In the genomic region with DNA sequence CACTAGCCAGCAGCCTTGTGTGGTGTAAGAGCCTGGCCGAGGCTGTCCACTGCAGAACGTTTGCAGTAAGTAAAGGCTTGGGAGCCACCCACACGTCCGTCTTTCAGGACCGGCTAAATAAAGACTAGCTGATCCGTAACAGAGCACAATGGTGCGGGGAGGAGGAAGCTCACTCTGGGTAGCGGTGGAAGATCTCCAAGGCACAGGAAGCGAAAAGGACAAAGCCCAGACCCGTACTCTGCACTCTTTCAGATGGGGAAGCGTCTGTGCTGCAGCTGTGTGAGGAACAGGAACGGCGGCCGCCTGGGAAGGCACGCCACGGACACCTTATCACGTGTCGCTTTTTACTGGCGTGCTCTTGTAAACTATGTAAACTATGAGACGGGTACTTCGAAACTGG, we compare ENCODE assay signal across 8 mouse cellular contexts. TPM values are rescaled to one million over a fixed set of nuclear protein-coding genes. Genes with fewer than 3 reads are reported as not detected.
A peak's percentile ranks its signal among the peaks of the same experiment; 100 is the strongest.
DNase-seq lines count a peak whose midpoint lies in the region; ATAC-seq and TF ChIP-seq lines count a peak whose summit lies in the region.

No protein-coding gene starts in this region.

- H3K27ac ChIP-seq in forebrain, embryonic 14.5 days (ENCODE audit: low read depth, low read length), result peak overlapping the region; percentile 1; the same call in 1 of the 2 replicates
- no peak overlapping the region for H3K27ac ChIP-seq in forebrain, embryonic 16.5 days (ENCODE audit: low read length)
- H3K27ac ChIP-seq in embryonic fibroblast, embryonic 13.5 days (ENCODE audit: insufficient read depth, low read length), result peak overlapping the region; percentile 22; the same call in 1 of the 2 replicates
- peak overlapping the region; percentile 19 for H3K27ac ChIP-seq in hindbrain, embryonic 15.5 days (replicated peaks)
- peak overlapping the region; percentile 50 for H3K27ac ChIP-seq in liver, adult 2 months (replicated peaks; ENCODE audit: insufficient read depth, low read depth, low read length)
- 0 out of 2 replicates have a peak overlapping the region, but pooled peaks have one; percentile 17 for H3K27ac ChIP-seq in midbrain, embryonic 15.5 days

- no peaks in the 10 kb centered on the region for H3K4me1 ChIP-seq in forebrain, embryonic 14.5 days (ENCODE audit: control insufficient read depth, insufficient read depth, low read length)
- H3K4me1 ChIP-seq in forebrain, embryonic 16.5 days (replicated peaks; ENCODE audit: control insufficient read depth, insufficient read depth, low read length), result peaks cover 30% of the 10 kb centered on the region
- peaks cover 13% of the 10 kb centered on the region for H3K4me1 ChIP-seq in embryonic fibroblast, embryonic 13.5 days (ENCODE audit: control insufficient read depth, insufficient read depth, low read length)
- H3K4me1 ChIP-seq in hindbrain, embryonic 15.5 days (replicated peaks), result peaks cover 46% of the 10 kb centered on the region
- peaks cover 10% of the 10 kb centered on the region for H3K4me1 ChIP-seq in liver, adult 2 months (ENCODE audit: control insufficient read depth, insufficient read depth, low read length)
- H3K4me1 ChIP-seq in midbrain, embryonic 15.5 days, result peaks cover 37% of the 10 kb centered on the region

- no peak overlapping the region for H3K4me2 ChIP-seq in forebrain, embryonic 14.5 days (ENCODE audit: low read length)
- H3K4me2 ChIP-seq in forebrain, embryonic 16.5 days (ENCODE audit: low read length), result no peak overlapping the region
- H3K4me2 ChIP-seq in hindbrain, embryonic 15.5 days, result no peak overlapping the region
- peak overlapping the region; percentile 3; the same call in 1 of the 2 replicates for H3K4me2 ChIP-seq in midbrain, embryonic 15.5 days

- H3K79me2 ChIP-seq in liver, adult 2 months (ENCODE audit: control insufficient read depth, insufficient read depth, low read length), result no peaks in the 10 kb centered on the region; the same call in 1 of the 2 replicates

- 52% methylated on average over 21 of the region's 21 CpGs for WGBS in forebrain, embryonic 14.5 days
- 58% methylated on average over 21 of the region's 21 CpGs for WGBS in forebrain, embryonic 16.5 days
- WGBS in hindbrain, embryonic 15.5 days, result 36% methylated on average over 21 of the region's 21 CpGs
- WGBS in liver, adult 2 months, result 65% methylated on average over 21 of the region's 21 CpGs
- WGBS in midbrain, embryonic 15.5 days, result 35% methylated on average over 21 of the region's 21 CpGs

- peaks cover 99% of the 10 kb centered on the region for H3K36me3 ChIP-seq in forebrain, embryonic 14.5 days (ENCODE audit: control insufficient read depth, insufficient read depth, low read length)
- peaks cover 43% of the 10 kb centered on the region for H3K36me3 ChIP-seq in forebrain, embryonic 16.5 days (ENCODE audit: control insufficient read depth, insufficient read depth)
- peaks cover 53% of the 10 kb centered on the region for H3K36me3 ChIP-seq in hindbrain, embryonic 15.5 days
- peaks cover 7% of the 10 kb centered on the region; the same call in 1 of the 2 replicates for H3K36me3 ChIP-seq in liver, adult 2 months (ENCODE audit: control insufficient read depth, insufficient read depth, low read length)
- H3K36me3 ChIP-seq in midbrain, embryonic 15.5 days (replicated peaks), result peaks cover 16% of the 10 kb centered on the region; the same call in 1 of the 2 replicates

- no peak overlapping the region for H3K4me3 ChIP-seq in forebrain, embryonic 14.5 days (ENCODE audit: low read depth, low read length)
- no peak overlapping the region for H3K4me3 ChIP-seq in forebrain, embryonic 16.5 days (replicated peaks; ENCODE audit: low read length)
- H3K4me3 ChIP-seq in embryonic fibroblast, embryonic 13.5 days (ENCODE audit: insufficient read depth, low read length), result no peak overlapping the region
- no peak overlapping the region for H3K4me3 ChIP-seq in hindbrain, embryonic 15.5 days
- H3K4me3 ChIP-seq in liver, adult 2 months (ENCODE audit: insufficient read depth, low read depth, low read length), result no peak overlapping the region
- H3K4me3 ChIP-seq in midbrain, embryonic 15.5 days, result no peak overlapping the region

- no peaks in the 10 kb centered on the region for H3K9me3 ChIP-seq in forebrain, embryonic 14.5 days (replicated peaks; ENCODE audit: control insufficient read depth, low read length)
- H3K9me3 ChIP-seq in forebrain, embryonic 16.5 days (ENCODE audit: control insufficient read depth, low read length), result no peaks in the 10 kb centered on the region; the same call in 1 of the 2 replicates
- no peaks in the 10 kb centered on the region for H3K9me3 ChIP-seq in hindbrain, embryonic 15.5 days
- H3K9me3 ChIP-seq in midbrain, embryonic 15.5 days, result no peaks in the 10 kb centered on the region

- no peak for ATAC-seq in forebrain, embryonic 14.5 days
- ATAC-seq in forebrain, embryonic 16.5 days, result no peak
- ATAC-seq in hindbrain, embryonic 15.5 days (ENCODE audit: low FRiP score, low read depth), result no peak
- no peak for ATAC-seq in midbrain, embryonic 15.5 days (replicated peaks)

- H3K27me3 ChIP-seq in forebrain, embryonic 14.5 days (replicated peaks; ENCODE audit: control insufficient read depth, insufficient read depth, low read length), result no peaks in the 10 kb centered on the region
- H3K27me3 ChIP-seq in forebrain, embryonic 16.5 days (replicated peaks; ENCODE audit: control insufficient read depth, insufficient read depth, low read length), result no peaks in the 10 kb centered on the region
- no peaks in the 10 kb centered on the region for H3K27me3 ChIP-seq in hindbrain, embryonic 15.5 days
- no peaks in the 10 kb centered on the region for H3K27me3 ChIP-seq in liver, adult 2 months (ENCODE audit: control insufficient read depth, insufficient read depth, low read length)
- no peaks in the 10 kb centered on the region for H3K27me3 ChIP-seq in midbrain, embryonic 15.5 days (replicated peaks)

- peak; percentile 21 for DNase-seq in forebrain, embryonic 14.5 days (ENCODE audit: low spot score)
- DNase-seq in liver, adult 2 months (ENCODE audit: extremely low read depth, low read depth, low spot score), result no peak
- no peak for DNase-seq in spleen, postnatal 36 days (ENCODE audit: low spot score in 2 of 2)
- no peak for DNase-seq in MN1 (ENCODE audit: low spot score)

- no peak for TF ChIP-seq POLR2A in embryonic fibroblast, embryonic 13.5 days (IDR thresholded peaks at IDR 0.05; ENCODE audit: low read depth, low read length)
- no peak for TF ChIP-seq POLR2A in liver, adult 2 months (IDR thresholded peaks at IDR 0.05; ENCODE audit: extremely low read depth, insufficient read depth, low read length)

- H3K9ac ChIP-seq in forebrain, embryonic 14.5 days (ENCODE audit: low read length), result no peak overlapping the region; the same call in 1 of the 2 replicates
- no peak overlapping the region for H3K9ac ChIP-seq in forebrain, embryonic 16.5 days (replicated peaks; ENCODE audit: low read depth, low read length)
- no peak overlapping the region for H3K9ac ChIP-seq in hindbrain, embryonic 15.5 days
- peak overlapping the region; percentile 23; the same call in 1 of the 2 replicates for H3K9ac ChIP-seq in liver, adult 2 months (ENCODE audit: low read depth, low read length)
- no peak overlapping the region for H3K9ac ChIP-seq in midbrain, embryonic 15.5 days

- TF ChIP-seq CTCF in embryonic fibroblast, embryonic 13.5 days (IDR thresholded peaks at IDR 0.05; ENCODE audit: borderline replicate concordance, insufficient read depth, low read length), result no peak
- TF ChIP-seq CTCF in liver, adult 2 months (IDR thresholded peaks at IDR 0.05; ENCODE audit: low read depth, low read length), result no peak

RNA-seq across cellular contexts. Expression of gene Csnk1e, which starts 22.5 kb away (rescaled TPM):
- polyA plus RNA-seq in forebrain, embryonic 14.5 days (2014; fragmentation: Nextera tagmentation; extraction: Ambion mirVana), result 114 and 158 TPM in 2 replicates
- 234 and 240 TPM in 2 replicates for polyA plus RNA-seq in forebrain, embryonic 16.5 days (2015; fragmentation: Nextera tagmentation; extraction: Ambion mirVana)
- polyA plus RNA-seq in embryonic fibroblast, embryonic 13.5 days (2011; ENCODE audit: insufficient read length, low read depth, missing spikeins), result 62.7 and 78.9 TPM in 2 replicates
- 229 and 234 TPM in 2 replicates for polyA plus RNA-seq in hindbrain, embryonic 15.5 days (2015; fragmentation: Nextera tagmentation; extraction: Ambion mirVana)
- total RNA-seq in liver, adult 2 months (2014; rRNA removed), result 4.3 and 6.8 TPM in 2 replicates
- 4.7 and 6.6 TPM in 2 replicates for polyA plus RNA-seq in liver, adult 2 months (2012; rRNA removed)
- 284 and 297 TPM in 2 replicates for polyA plus RNA-seq in midbrain, embryonic 15.5 days (2015; fragmentation: Nextera tagmentation; extraction: Ambion mirVana)

RNA-seq across cellular contexts. Expression of gene Tmem184b, which starts 29.5 kb away (rescaled TPM):
- 20.3 and 30.6 TPM in 2 replicates for polyA plus RNA-seq in forebrain, embryonic 14.5 days (2014; fragmentation: Nextera tagmentation; extraction: Ambion mirVana)
- polyA plus RNA-seq in forebrain, embryonic 16.5 days (2015; fragmentation: Nextera tagmentation; extraction: Ambion mirVana), result 43.4 and 44.0 TPM in 2 replicates
- polyA plus RNA-seq in embryonic fibroblast, embryonic 13.5 days (2011; ENCODE audit: insufficient read length, low read depth, missing spikeins), result 82.2 and 98.9 TPM in 2 replicates
- polyA plus RNA-seq in hindbrain, embryonic 15.5 days (2015; fragmentation: Nextera tagmentation; extraction: Ambion mirVana), result 45.7 and 51.6 TPM in 2 replicates
- total RNA-seq in liver, adult 2 months (2014; rRNA removed), result 6.0 and 10.1 TPM in 2 replicates
- 46.8 and 48.7 TPM in 2 replicates for polyA plus RNA-seq in liver, adult 2 months (2012; rRNA removed)
- 47.9 and 54.9 TPM in 2 replicates for polyA plus RNA-seq in midbrain, embryonic 15.5 days (2015; fragmentation: Nextera tagmentation; extraction: Ambion mirVana)
